Comparison of ENCODE assay signal across 18 mouse cellular contexts in the genomic region with DNA sequence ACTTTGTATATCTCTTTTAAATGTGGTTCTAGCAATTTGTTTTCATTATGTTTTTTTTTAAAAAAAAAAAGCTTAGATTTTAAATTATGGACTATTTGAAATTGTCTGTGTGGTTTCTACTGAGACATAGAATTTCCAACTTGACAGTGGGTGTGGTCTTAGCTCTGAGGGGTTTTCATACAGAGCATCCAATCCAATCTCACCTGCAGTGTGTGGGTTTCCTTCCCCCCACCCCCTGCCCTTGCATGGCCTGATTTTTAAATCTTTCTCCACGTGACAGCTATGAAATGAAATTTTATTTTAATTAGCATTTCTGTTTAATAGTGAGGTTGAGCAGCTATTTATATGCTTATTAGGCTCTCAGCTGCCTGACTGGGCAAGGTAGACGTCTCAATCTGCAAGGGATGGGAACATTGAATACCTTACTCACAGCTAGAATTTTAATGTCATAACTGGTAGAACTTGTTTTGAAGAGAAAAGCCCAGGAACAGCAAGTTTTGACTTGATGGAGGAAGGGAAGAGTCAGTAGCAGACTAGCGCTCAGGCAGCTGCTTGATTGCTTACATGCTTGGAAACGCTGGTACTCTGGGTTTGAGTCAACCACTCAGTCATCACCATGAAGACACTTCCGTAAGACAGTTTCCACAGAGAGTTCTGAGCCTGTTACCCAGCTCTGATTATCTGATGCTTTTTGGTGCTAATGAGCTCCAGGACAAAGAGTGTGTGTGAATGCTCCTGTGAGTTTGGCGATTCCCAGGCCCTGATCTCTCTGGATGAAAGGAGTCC. TPM values are rescaled to one million over a fixed set of nuclear protein-coding genes. Genes with fewer than 3 reads are reported as not detected.
DNase-seq lines count a peak whose midpoint lies in the region; ATAC-seq lines count a peak whose summit lies in the region.
"Had no signal": no experiment of that assay in that cellular context is flagged by ENCODE, and none has a peak within 500 bp of the region (broad histone marks: within the 10 kb centered on the region; RNA-seq: fewer than 3 reads in every experiment).

No protein-coding gene starts in this region.

- H3K27ac ChIP-seq in forebrain, embryonic 15.5 days (replicated peaks): no peak overlapping the region
- H3K27ac ChIP-seq: heart, embryonic 13.5 days; hindbrain, embryonic 12.5 days; limb, embryonic 13.5 days had no signal

- no peaks in the 10 kb centered on the region for H3K9me3 ChIP-seq in forebrain, embryonic 15.5 days
- H3K9me3 ChIP-seq: heart, embryonic 13.5 days; hindbrain, embryonic 12.5 days; limb, embryonic 13.5 days had no signal

- H3K4me1 ChIP-seq in forebrain, embryonic 15.5 days: peaks cover 8% of the 10 kb centered on the region; the same call in 1 of the 2 replicates
- H3K4me1 ChIP-seq: hindbrain, embryonic 12.5 days had no signal

- no peaks in the 10 kb centered on the region for H3K36me3 ChIP-seq in forebrain, embryonic 15.5 days
- H3K36me3 ChIP-seq: heart, embryonic 13.5 days; hindbrain, embryonic 12.5 days; limb, embryonic 13.5 days had no signal

- no peaks in the 10 kb centered on the region for H3K27me3 ChIP-seq in forebrain, embryonic 15.5 days
- H3K27me3 ChIP-seq: heart, embryonic 13.5 days; hindbrain, embryonic 12.5 days; limb, embryonic 13.5 days had no signal

- H3K9ac ChIP-seq in forebrain, embryonic 15.5 days (replicated peaks): no peak overlapping the region
- H3K9ac ChIP-seq: heart, embryonic 13.5 days; hindbrain, embryonic 12.5 days; limb, embryonic 13.5 days; lung, embryonic 14.5 days had no signal

- peak; percentile 75 for DNase-seq in retina, postnatal 1 day
- no peak for DNase-seq in retina, embryonic 14.5 days (ENCODE audit: low spot score)
- peak; percentile 24 for DNase-seq in brain, adult 2 months (ENCODE audit: low read depth, low spot score)
- DNase-seq in ovary, postnatal 36 days (ENCODE audit: low spot score): no peak
- DNase-seq in kidney, postnatal 4 days: no peak
- DNase-seq in adrenal gland, postnatal 10 days: no peak
- DNase-seq: cerebellum, adult 9-11 months; gastrocnemius, postnatal 25 days; kidney, adult 18-20 months; kidney, postnatal 25 days; lung, embryonic 14.5 days; thymus, postnatal 25 days had no signal

- no peak overlapping the region for H3K4me2 ChIP-seq in forebrain, embryonic 15.5 days (replicated peaks)
- H3K4me2 ChIP-seq: heart, embryonic 13.5 days; hindbrain, embryonic 12.5 days; limb, embryonic 13.5 days; lung, embryonic 14.5 days had no signal

- no peak overlapping the region for H3K4me3 ChIP-seq in forebrain, embryonic 15.5 days
- H3K4me3 ChIP-seq: heart, embryonic 13.5 days; hindbrain, embryonic 12.5 days; limb, embryonic 13.5 days had no signal

- ATAC-seq in forebrain, embryonic 15.5 days (replicated peaks): 0 out of 2 replicates have a peak, but pooled peaks have one; percentile 38

- WGBS in forebrain, embryonic 15.5 days: 15% methylated on average over 6 of the region's 6 CpGs

RNA-seq across cellular contexts. Expression of gene Lrrc1, which starts 42.3 kb away (rescaled TPM):
- 8.4 and 9.4 TPM in 2 replicates for polyA plus RNA-seq in forebrain, embryonic 15.5 days (2015; fragmentation: Nextera tagmentation; extraction: Ambion mirVana)
- 10 to 100 TPM; 10.8 to 14.6 TPM for total RNA-seq in adrenal gland, postnatal 10 days (2021)

RNA-seq across cellular contexts. Expression of gene Klhl31, which starts 49.3 kb away (rescaled TPM):
- polyA plus RNA-seq in forebrain, embryonic 15.5 days (2015; fragmentation: Nextera tagmentation; extraction: Ambion mirVana): 0.08 and 0.13 TPM in 2 replicates
- 10 to 100 TPM in 1 of 2 experiments, 1 to 10 TPM in 1; 6.7 to 19.3 TPM for total RNA-seq in adrenal gland, postnatal 10 days (2021)
- total RNA-seq: megakaryocyte, adult 5-6 weeks had no signal
- polyA plus RNA-seq: adrenal gland, adult 2 months had no signal

Comparison
In these comparisons a context has a peak if more than half of its experiments do, and no peak if none do; other contexts are left out.
1. DNase-seq: peak in retina, postnatal 1 day (single experiment) and brain, adult 2 months (single experiment); none in retina, embryonic 14.5 days (single experiment), ovary, postnatal 36 days (single experiment), kidney, postnatal 4 days (0 of 2) and adrenal gland, postnatal 10 days (single experiment).